Mouse (Mus musculus): Measurements from ENCODE around the gene Arhgap10.

DNA sequence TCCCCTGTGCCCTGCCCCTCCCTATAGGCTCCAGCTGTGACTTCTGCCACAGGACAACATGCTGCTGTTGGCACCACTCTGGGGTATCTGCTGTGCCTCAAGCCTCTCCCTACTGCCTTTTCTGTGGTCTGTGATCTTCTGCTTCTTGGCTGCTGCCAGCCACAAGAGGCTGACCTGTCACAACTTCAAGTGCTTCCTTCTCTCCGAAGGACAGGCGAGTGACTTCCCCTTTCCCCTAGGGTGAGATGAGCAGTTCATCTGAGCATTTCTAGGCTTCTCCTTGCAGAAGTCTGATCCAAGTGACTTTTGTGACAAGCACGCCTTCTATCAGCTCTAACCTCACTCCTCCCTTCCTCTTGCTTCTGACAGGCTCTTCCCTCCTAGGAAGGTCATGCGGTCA, 34.1 kb downstream of the Arhgap10 start:
- TF ChIP-seq CTCF (IDR thresholded peaks at IDR 0.05; ENCODE audit: control insufficient read depth, insufficient read depth, insufficient replicate concordance, low read depth, low read length) (no peak), POLR2A (IDR thresholded peaks at IDR 0.05; ENCODE audit: control insufficient read depth, low read depth, low read length) (no peak)
